Mouse (Mus musculus) heart, embryonic 16.5 days (tissue): ENCODE data around the gene Tfdp2. TPM values are rescaled to one million over a fixed set of nuclear protein-coding genes. Genes with fewer than 3 reads are reported as not detected.

Experiments used
- ATAC-seq: fragments of 200-750 bp; cut with Nextera tagmentation; replicated peaks from 2 replicates; pipeline ENCODE4 v1.8.0; 2017; ENCODE audit warnings: moderate number of reproducible peaks; ENCODE audit not compliant: insufficient read depth, low FRiP score; ENCODE audit errors: extremely low read depth
- H3K27ac ChIP-seq: fragments of 300-500 bp; sonication (generic); 2 replicates; pipeline ENCODE4 v1.5.1; 2014; ENCODE audit warnings: mild to moderate bottlenecking, low read length, control low read depth, moderate library complexity
- H3K27me3 ChIP-seq: fragments of 300-500 bp; sonication (generic); 2 replicates; pipeline ENCODE4 v1.6.1; 2014; ENCODE audit warnings: low read length, mixed read lengths; ENCODE audit not compliant: control insufficient read depth, insufficient read depth
- H3K36me3 ChIP-seq: fragments of 300-500 bp; sonication (generic); 2 replicates; pipeline ENCODE4 v1.6.1; 2014; ENCODE audit not compliant: control insufficient read depth, insufficient read depth
- H3K4me1 ChIP-seq: fragments of 300-500 bp; sonication (generic); 2 replicates; pipeline ENCODE4 v1.6.1; 2014; ENCODE audit warnings: low read length, mixed read lengths; ENCODE audit not compliant: control insufficient read depth, insufficient read depth
- H3K4me2 ChIP-seq: fragments of 300-500 bp; sonication (generic); 2 replicates; pipeline ENCODE4 v1.6.1; 2014; ENCODE audit warnings: low read depth, mild to moderate bottlenecking, control low read depth, low read length
- H3K4me3 ChIP-seq: fragments of 300-500 bp; sonication (generic); 2 replicates; pipeline ENCODE4 v1.5.1; 2014; ENCODE audit warnings: mild to moderate bottlenecking, control low read depth, low read length
- H3K9ac ChIP-seq: fragments of 300-500 bp; sonication (generic); 2 replicates; pipeline ENCODE4 v1.6.1; 2014; ENCODE audit warnings: low read length, control low read depth
- H3K9me3 ChIP-seq: fragments of 300-500 bp; sonication (generic); replicated peaks from 2 replicates; pipeline ENCODE4 v1.6.1; 2016; ENCODE audit warnings: low read length; ENCODE audit not compliant: control insufficient read depth
- WGBS: fragments of 180-500 bp; shearing (Covaris S2); extraction: QIAGEN DNeasy Blood & Tissue Kit; methylation state at CpG from one replicate; pipeline ENCODE4 v1.1.7; 2014; 5-methylcytosine and 5-hydroxymethylcytosine counted together
- polyA plus RNA-seq: library from polyadenylated mRNA; unstranded; fragments of >200 nt; fragmentation: Nextera tagmentation; extraction: Ambion mirVana; gene quantifications from 2 replicates; pipeline ENCODE4 v1.2.1, GENCODE M21; 2015

Gene Tfdp2
- polyA plus RNA-seq, 1 experiment from 2014 or later = 34.2 TPM

GRCm38 (mm10) chr9:96217299-96217698 lies 21.2 kb downstream of the Tfdp2 start:
- Histone ChIP-seq H3K4me3 (no peak overlapping the region), H3K4me2 (no peak overlapping the region), H3K9me3 (no peaks in the 10 kb centered on the region), H3K27ac (no peak overlapping the region), H3K4me1 (no peaks in the 10 kb centered on the region), H3K9ac (no peak overlapping the region), H3K27me3 (no peaks in the 10 kb centered on the region), H3K36me3 (0 out of 2 replicates have a peak, but pooled peaks cover 2% of the 10 kb centered on the region)
- no peak for ATAC-seq
- 89% methylated on average over 1 of the region's 1 CpGs for WGBS

- Histone ChIP-seq H3K36me3 (0 out of 2 replicates have a peak, but pooled peaks cover 2% of the 10 kb centered on the region), H3K27me3 (no peaks in the 10 kb centered on the region)
Observed at GRCm38 (mm10) chr9:96217799-96218198, 21.7 kb downstream of the Tfdp2 start.

GRCm38 (mm10) chr9:96219114-96219669 lies 23.1 kb downstream of the Tfdp2 start:
- H3K4me2 ChIP-seq = no peak overlapping the region
- no peak overlapping the region for H3K9ac ChIP-seq
- no peak overlapping the region for H3K4me3 ChIP-seq
- 0 out of 2 replicates have a peak, but pooled peaks cover 2% of the 10 kb centered on the region for H3K36me3 ChIP-seq
- ATAC-seq = no peak
- no peak overlapping the region for H3K27ac ChIP-seq
- H3K27me3 ChIP-seq = no peaks in the 10 kb centered on the region
- 75% methylated on average over 2 of the region's 2 CpGs for WGBS
- no peaks in the 10 kb centered on the region for H3K9me3 ChIP-seq
- H3K4me1 ChIP-seq = no peaks in the 10 kb centered on the region

More at GRCm38 (mm10) chr9:96217799-96218198, 21.7 kb downstream of the Tfdp2 start:
- H3K9me3 ChIP-seq = no peaks in the 10 kb centered on the region
- H3K4me2 ChIP-seq = no peak overlapping the region
- H3K27ac ChIP-seq = no peak overlapping the region
- ATAC-seq = no peak
- H3K9ac ChIP-seq = no peak overlapping the region
- H3K4me1 ChIP-seq = no peaks in the 10 kb centered on the region
- no peak overlapping the region for H3K4me3 ChIP-seq

- ATAC-seq = no peak
- no peaks in the 10 kb centered on the region for H3K36me3 ChIP-seq
- no peaks in the 10 kb centered on the region for H3K9me3 ChIP-seq
- H3K4me1 ChIP-seq = no peaks in the 10 kb centered on the region
- H3K9ac ChIP-seq = no peak overlapping the region
- H3K4me3 ChIP-seq = no peak overlapping the region
- no peak overlapping the region for H3K27ac ChIP-seq
- H3K4me2 ChIP-seq = no peak overlapping the region
- H3K27me3 ChIP-seq = no peaks in the 10 kb centered on the region
Observed at GRCm38 (mm10) chr9:96220419-96220818, 24.3 kb downstream of the Tfdp2 start.

- no peaks in the 10 kb centered on the region for H3K4me1 ChIP-seq
- WGBS = 58% methylated on average over 2 of the region's 2 CpGs
- 0 out of 2 replicates have a peak, but pooled peaks have one; percentile 23 for ATAC-seq
- H3K27me3 ChIP-seq = no peaks in the 10 kb centered on the region
- no peaks in the 10 kb centered on the region for H3K36me3 ChIP-seq
- H3K9me3 ChIP-seq = no peaks in the 10 kb centered on the region
- H3K4me3 ChIP-seq = no peak overlapping the region
- no peak overlapping the region for H3K4me2 ChIP-seq
- H3K9ac ChIP-seq = no peak overlapping the region
- no peak overlapping the region for H3K27ac ChIP-seq
Observed at GRCm38 (mm10) chr9:96223302-96223701, 27.2 kb downstream of the Tfdp2 start.

- no peak overlapping the region for H3K4me3 ChIP-seq
- ATAC-seq = no peak
- no peaks in the 10 kb centered on the region for H3K9me3 ChIP-seq
- H3K4me1 ChIP-seq = no peaks in the 10 kb centered on the region
- H3K9ac ChIP-seq = no peak overlapping the region
- H3K36me3 ChIP-seq = no peaks in the 10 kb centered on the region
- H3K27ac ChIP-seq = no peak overlapping the region
- no peaks in the 10 kb centered on the region for H3K27me3 ChIP-seq
- H3K4me2 ChIP-seq = no peak overlapping the region
Observed at GRCm38 (mm10) chr9:96228285-96228684, 32.2 kb downstream of the Tfdp2 start.

- Histone ChIP-seq H3K4me2 (no peak overlapping the region), H3K9ac (no peak overlapping the region), H3K27ac (no peak overlapping the region), H3K4me3 (no peak overlapping the region), H3K27me3 (no peaks in the 10 kb centered on the region), H3K4me1 (no peaks in the 10 kb centered on the region), H3K36me3 (no peaks in the 10 kb centered on the region), H3K9me3 (no peaks in the 10 kb centered on the region)
- 79% methylated on average over 2 of the region's 2 CpGs for WGBS
- no peak for ATAC-seq
Observed at GRCm38 (mm10) chr9:96230271-96230670, 34.2 kb downstream of the Tfdp2 start.

GRCm38 (mm10) chr9:96235477-96235876 lies 39.4 kb downstream of the Tfdp2 start:
- ATAC-seq = no peak
- Histone ChIP-seq H3K4me3 (no peak overlapping the region), H3K9me3 (no peaks in the 10 kb centered on the region), H3K36me3 (no peaks in the 10 kb centered on the region; the same call in 1 of the 2 replicates), H3K4me2 (no peak overlapping the region), H3K4me1 (no peaks in the 10 kb centered on the region), H3K27me3 (no peaks in the 10 kb centered on the region), H3K27ac (no peak overlapping the region), H3K9ac (no peak overlapping the region)
- WGBS = 88% methylated on average over 2 of the region's 2 CpGs

GRCm38 (mm10) chr9:96237391-96237790 lies 41.3 kb downstream of the Tfdp2 start:
- no peaks in the 10 kb centered on the region for H3K9me3 ChIP-seq
- H3K4me1 ChIP-seq = no peaks in the 10 kb centered on the region
- H3K4me3 ChIP-seq = no peak overlapping the region
- H3K4me2 ChIP-seq = no peak overlapping the region
- WGBS = 84% methylated on average over 1 of the region's 1 CpGs
- H3K9ac ChIP-seq = no peak overlapping the region
- no peak overlapping the region for H3K27ac ChIP-seq
- no peaks in the 10 kb centered on the region; the same call in 1 of the 2 replicates for H3K36me3 ChIP-seq
- H3K27me3 ChIP-seq = no peaks in the 10 kb centered on the region
- ATAC-seq = no peak
